Mouse (Mus musculus): ENCODE data around the gene Cox10.

Cox10 gene

GRCm38 (mm10) chr11:63951831-63952631, 127.2 kb downstream of the Cox10 start:
- peak; percentile 14 to 21 for DNase-seq

- DNase-seq, result no peak
Measured at GRCm38 (mm10) chr11:63948371-63948770, 130.9 kb downstream of the Cox10 start.

- DNase-seq, result peak in 1 of 2 experiments; percentile 18
Measured at GRCm38 (mm10) chr11:63947024-63947423, 132.2 kb downstream of the Cox10 start.

GRCm38 (mm10) chr11:63943947-63944346, 135.3 kb downstream of the Cox10 start:
- DNase-seq, result no peak

DNA sequence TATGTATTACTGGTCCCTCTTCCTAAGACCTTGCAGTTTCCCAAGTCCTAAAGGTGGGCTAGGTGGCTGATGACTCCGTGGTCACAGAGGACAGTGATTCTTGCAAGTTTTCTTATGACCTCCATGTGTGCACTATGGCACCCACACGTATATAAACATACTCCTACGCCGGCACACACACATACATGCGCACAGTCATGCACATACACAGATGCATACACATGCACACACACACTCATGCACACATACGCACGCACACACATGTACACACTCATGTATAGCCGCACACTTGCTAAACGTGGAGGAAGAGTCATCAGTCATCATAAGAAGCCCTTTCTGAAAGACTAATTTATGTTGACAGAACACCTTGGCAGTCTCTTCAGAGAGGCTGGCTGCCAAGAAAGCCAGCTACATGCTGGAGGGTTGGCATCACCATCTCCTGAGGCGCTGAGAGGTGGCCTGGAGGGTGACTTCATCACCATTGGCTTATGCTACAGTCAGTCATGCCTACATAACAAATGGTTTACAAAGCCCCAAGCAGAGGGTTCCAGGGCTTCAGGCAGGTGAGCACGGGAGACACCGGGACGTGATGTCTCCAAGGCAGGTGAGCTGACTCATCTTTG, 135.9 kb downstream of the Cox10 start:
- DNase-seq, result no peak

DNA sequence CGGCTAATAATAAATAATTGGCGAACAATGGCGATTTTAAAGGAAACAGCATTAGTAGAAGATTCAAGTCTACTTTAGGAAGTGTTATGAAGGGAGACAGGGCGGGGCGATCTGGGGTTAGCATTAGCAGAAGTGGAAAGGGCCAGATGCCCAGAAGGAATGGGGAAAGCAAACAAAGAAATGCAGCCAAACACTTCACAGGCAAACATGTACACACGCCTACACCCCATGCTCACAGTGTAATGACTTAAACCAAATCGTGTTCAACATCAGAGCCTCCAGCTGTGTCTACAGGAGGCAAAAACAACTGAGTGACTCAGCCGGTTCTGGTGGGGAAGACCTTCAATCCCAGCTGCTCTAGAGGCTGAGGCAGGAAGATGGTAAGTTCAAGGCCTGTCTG, 137.1 kb downstream of the Cox10 start:
- no peak for DNase-seq

GRCm38 (mm10) chr11:63936641-63937040, 142.6 kb downstream of the Cox10 start:
- no peak for DNase-seq

GRCm38 (mm10) chr11:63926901-63927300, 152.4 kb downstream of the Cox10 start:
- DNase-seq, result no peak

- DNase-seq, result peak; percentile 81 to 86
Measured at GRCm38 (mm10) chr11:63925161-63925582, 154.1 kb downstream of the Cox10 start.

DNA sequence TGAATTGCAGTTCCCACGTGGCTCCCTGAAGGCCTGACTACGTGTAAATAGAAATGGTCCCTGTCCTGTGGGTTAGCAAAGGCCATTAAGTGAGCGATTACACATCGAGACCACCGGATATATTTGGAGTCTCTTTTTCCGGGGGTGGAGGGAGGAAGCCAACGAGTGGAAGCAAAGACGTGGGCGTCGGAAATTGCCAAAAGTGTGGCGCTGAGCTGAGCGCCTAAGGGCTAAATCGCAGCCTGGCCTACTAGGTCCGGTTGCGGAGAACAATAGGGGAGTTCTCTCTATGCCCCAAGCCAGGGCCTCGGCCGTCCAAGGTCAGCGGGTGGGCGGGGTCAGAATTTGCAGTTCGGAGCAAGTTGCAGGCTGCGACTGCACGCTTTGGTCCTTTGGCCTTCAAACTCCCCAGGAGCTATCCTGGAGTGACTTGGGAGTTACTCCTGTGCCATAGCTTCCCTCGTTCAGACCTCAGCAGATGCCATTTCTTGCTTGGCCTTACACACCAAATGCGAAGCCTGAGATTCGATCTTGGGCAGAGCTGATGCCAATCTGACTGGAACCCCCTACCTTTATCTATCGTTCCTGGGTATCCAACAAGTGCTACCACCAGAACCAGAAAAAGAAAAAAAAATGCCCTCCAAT, 154.9 kb downstream of the Cox10 start:
- DNase-seq, result no peak

DNA sequence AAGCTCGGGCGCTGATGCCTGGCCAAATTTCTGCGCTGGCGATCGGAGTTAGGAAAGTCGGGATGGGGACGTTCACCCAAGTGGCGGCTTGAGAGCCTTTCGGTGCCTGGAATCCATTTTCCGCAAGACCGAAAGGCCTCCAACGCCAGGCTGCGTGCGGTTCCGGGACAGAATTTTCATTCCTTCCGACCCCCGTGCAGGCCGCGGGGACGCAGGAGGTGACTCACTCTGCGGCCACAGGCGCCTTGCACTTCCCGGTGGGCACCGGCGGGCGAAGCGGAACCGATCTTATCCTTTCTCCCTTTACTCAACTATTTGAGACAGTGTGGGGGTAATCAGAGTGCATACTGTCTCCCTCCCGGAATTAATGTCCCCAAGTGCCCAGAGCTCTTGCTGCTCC, 155.9 kb downstream of the Cox10 start:
- DNase-seq, result no peak

GRCm38 (mm10) chr11:63922091-63922621, 157.1 kb downstream of the Cox10 start, which contains the start of gene Hs3st3b1:
Hs3st3b1 (minus strand) TSS chr11:63922290.
- DNase-seq, result peak; percentile 93 to 97

DNA sequence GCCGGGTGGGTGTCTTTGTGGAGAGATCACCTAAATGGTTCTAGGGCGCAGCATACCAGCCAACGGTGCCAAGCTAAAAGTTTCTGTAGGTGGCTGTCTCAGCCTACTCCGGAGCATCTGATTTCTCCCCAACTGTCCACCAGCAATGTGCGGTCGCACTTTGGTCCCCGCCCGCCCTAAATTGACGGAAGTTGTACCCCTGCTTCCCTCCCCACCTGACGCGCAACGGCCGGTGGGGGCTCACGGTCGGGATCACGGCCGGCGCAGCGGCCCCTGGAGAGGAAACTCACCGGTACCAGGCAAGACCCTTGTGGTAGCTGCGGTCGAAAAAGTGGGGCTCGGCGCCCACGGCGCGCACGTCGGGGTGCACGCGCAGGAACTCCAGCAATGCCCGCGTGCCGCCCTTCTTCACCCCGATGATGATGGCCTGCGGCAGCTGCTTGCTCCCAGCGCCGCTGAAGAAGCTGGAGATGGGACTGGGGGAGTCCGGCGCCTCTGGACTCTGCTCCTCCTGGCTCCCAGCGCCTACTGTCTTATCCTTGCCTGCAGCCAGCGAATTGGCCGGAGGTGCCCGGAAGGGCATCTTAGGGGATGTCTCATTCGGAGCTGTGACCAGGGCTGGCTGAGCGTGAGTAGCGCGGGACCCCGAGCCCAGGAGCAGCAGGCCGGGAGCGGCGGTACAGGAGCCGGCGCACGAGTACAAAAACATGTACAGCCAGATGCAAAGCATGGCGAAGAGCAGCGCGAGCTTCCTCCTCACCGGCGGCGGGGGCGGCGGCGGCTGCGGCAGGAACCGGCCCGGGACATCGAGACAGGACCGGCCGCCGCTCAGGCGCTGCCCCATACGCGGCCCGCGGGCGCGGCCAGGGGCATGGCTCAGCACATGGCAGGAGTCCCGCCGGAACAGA, 158.0 kb downstream of the Cox10 start:
- no peak for DNase-seq

- peak in 1 of 2 experiments; percentile 68 for DNase-seq
Measured at GRCm38 (mm10) chr11:63920531-63920930, 158.7 kb downstream of the Cox10 start.

DNA sequence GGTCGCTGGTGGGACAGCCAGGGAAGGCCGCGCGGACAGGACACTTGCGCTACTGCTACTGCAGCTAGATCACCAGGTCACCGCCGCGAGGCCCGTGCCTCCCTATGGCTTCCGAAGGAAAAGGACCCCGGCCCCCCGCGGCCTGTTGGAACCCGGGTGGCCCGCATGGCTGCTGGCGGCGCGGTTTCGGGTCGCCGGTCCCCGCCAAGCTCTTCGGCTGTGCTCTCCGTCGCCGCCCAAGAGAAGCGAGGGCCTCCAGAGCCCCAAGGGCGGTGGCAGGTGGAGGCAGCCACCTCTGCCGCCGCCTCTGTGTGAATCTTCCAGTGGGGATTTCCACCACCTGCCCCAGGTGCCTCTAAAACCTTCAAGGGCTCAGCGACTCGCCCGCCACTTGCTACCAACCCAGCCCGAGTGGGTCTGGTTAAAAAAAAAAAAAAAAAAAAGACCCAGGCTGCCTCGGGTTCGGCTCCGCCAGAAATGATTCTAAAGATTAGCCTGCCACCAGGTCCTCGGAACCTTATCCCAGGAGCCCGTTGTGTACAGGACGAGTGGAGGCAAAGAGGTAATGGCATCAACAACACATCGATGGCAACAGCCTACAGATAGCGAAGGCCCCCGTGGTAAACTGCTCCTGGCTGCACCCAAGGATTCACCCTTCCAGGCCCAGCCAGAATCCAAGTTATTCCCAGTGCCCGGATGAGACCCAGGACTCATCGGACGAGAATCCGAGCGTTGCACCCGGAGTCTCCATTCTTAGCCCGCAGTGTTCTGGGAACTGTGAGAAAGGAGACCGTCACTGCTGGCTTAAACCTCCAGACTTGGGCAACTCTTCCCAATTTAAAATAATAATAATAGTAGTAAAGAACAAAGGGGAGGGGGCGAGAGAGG, 159.8 kb downstream of the Cox10 start:
- DNase-seq, result no peak

DNA sequence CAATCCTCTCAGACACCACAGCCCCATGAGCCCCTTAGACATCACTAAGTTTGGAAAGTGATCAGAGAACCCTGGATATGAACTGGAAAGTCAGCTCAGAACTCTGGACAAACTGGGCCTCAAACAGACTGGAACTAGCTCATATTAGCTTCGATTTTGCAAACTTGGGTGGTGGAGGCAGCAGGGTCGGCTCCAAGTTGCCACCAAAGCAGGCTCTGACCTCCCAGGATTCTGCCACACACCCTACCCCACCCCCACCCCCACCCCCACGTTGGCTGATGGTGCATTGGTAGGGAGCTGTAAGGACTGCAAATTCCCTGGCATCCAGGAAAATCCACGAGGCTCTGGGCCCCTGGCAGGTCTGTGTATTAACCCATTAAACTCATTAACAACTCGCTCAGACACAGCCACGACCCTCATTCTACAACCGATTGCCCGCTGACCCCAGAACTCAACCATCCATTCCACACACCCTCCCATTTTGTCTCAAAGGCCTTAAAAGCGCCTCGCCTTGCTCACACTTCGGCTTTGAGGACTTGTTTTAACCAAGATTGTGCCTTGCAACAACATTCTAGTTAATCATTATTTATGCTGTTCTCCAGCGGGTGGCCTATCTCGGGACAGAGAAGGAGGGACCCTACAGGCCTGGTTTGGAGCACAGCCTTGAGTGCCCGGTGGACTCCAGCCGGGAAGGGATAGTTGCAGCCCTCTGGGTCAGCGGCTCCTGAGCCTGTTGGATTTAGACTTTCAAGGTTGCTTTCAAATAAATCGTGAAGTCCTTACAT, 160.8 kb downstream of the Cox10 start:
- peak; percentile 61 to 84 for DNase-seq

DNA sequence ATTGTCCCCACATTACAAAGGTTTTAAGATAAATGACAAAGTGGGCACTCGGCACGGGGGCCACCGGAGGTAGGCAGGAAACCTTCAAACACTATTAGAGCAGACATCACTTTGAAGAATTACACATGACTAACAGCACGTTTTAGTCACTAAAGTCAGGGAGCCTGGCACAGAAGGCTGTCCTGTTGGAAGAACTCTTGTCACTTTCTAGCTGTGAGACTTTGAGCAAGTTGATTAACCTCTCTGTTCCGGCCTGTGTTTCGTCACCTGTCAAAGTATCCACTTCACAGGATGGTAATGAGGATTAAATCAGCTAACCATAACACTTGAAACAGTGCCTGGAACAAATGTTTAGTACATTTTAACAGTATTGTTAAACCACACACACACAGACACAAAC, 161.7 kb downstream of the Cox10 start:
- DNase-seq, result no peak

GRCm38 (mm10) chr11:63914388-63914787, 164.9 kb downstream of the Cox10 start:
- peak; percentile 80 to 83 for DNase-seq

DNA sequence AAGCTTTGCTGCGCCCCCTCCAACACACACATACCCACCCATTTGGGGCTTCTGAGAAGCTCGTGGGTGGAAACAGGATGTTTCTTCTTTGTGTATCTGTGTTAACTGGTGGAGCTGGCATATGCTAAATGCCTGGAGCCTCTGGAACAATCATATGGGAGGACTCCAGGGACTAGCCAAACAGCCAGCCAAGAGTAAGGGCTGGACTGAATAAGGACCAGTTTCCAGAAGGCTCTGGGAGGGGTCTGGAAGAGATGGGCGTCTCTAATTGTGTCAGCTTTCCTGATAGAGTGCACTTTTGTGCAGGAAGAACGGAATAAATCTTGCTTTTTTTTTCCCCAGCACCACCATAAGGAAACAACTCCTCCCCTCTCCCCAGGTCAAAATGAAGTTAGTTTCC, 165.3 kb downstream of the Cox10 start:
- no peak for DNase-seq

Measured in kidney, adult 8-10 months (tissue).